Mouse (Mus musculus): Measurements from ENCODE around the gene Ccdc187. TPM values are rescaled to one million over a fixed set of nuclear protein-coding genes. Genes with fewer than 3 reads are reported as not detected.

Ccdc187 gene
- total and polyA plus RNA-seq, 3 experiments: not detected

- H3K27me3 ChIP-seq (replicated peaks): peaks cover 36% of the 10 kb centered on the region
- dilution Hi-C loops (cut with MboI; ENCODE audit: extremely low pct_ligation_motif_present, extremely low pct_unique_long_range_greater_than_20kb, low sequenced_read_pairs): no loop called here
- no peak for DNase-seq (ENCODE audit: extremely low read depth)
- H3K27ac ChIP-seq (ENCODE audit: insufficient read depth, low read depth): no peak overlapping the region
- H3K4me3 ChIP-seq (replicated peaks in 1 of 3; ENCODE audit: low read depth in 2 of 3, low read length in 2 of 3, poor library complexity in 1 of 3): no peak overlapping the region
- in situ Hi-C loops (cut with MboI; ENCODE audit: low pct_ligation_motif_present, low pct_unique_long_range_greater_than_20kb, low sequenced_read_pairs): no loop called here
- no peaks in the 10 kb centered on the region for H3K36me3 ChIP-seq (replicated peaks in 1 of 2; ENCODE audit: control insufficient read depth in 1 of 2, insufficient read depth in 1 of 2, low read length in 1 of 2)
- TF ChIP-seq CHD1 (IDR thresholded peaks at IDR 0.05; ENCODE audit: low read depth, low read length) (no peak), BHLHE40 (IDR thresholded peaks at IDR 0.05; ENCODE audit: low read depth, low read length) (no peak), NRF1 (IDR thresholded peaks at IDR 0.05; ENCODE audit: low read depth, low read length) (no peak), USF1 (IDR thresholded peaks at IDR 0.05; ENCODE audit: low read depth, low read length) (no peak)
- no peaks in the 10 kb centered on the region for H3K9me3 ChIP-seq (replicated peaks; ENCODE audit: low read length)
- no peaks in the 10 kb centered on the region for H3K79me2 ChIP-seq (replicated peaks; ENCODE audit: control insufficient read depth, extremely low read depth, insufficient read depth, poor library complexity, severe bottlenecking)
- no peak overlapping the region for H3K4me2 ChIP-seq (ENCODE audit: insufficient read depth, low read depth, poor library complexity, severe bottlenecking)
- H3K9ac ChIP-seq (ENCODE audit: insufficient read depth, low read depth): no peak overlapping the region
- H3K4me1 ChIP-seq (ENCODE audit: control insufficient read depth in 1 of 2, insufficient read depth in 2 of 2): peaks cover 0 to 3% of the 10 kb centered on the region in 2 experiments; a peak in 1 of 4 replicates
Observed at GRCm38 (mm10) chr2:26202849-26203475, 91.4 kb downstream of the Ccdc187 start.

- in situ Hi-C loops (cut with MboI; ENCODE audit: low pct_ligation_motif_present, low pct_unique_long_range_greater_than_20kb, low sequenced_read_pairs) (no loop called here), dilution Hi-C loops (cut with MboI; ENCODE audit: extremely low pct_ligation_motif_present, extremely low pct_unique_long_range_greater_than_20kb, low sequenced_read_pairs) (no loop called here)
- no peak for DNase-seq (ENCODE audit: extremely low read depth)
- no peak for TF ChIP-seq CTCF (conservative IDR thresholded peaks at IDR 0.05 in 1 of 2, IDR thresholded peaks at IDR 0.05 in 1 of 2; ENCODE audit: low read depth in 2 of 2, low read length in 2 of 2)
- no peaks in the 10 kb centered on the region for H3K36me3 ChIP-seq (replicated peaks in 1 of 2; ENCODE audit: control insufficient read depth in 1 of 2, insufficient read depth in 1 of 2, low read length in 1 of 2)
- H3K4me1 ChIP-seq (ENCODE audit: control insufficient read depth in 1 of 2, insufficient read depth in 2 of 2): peaks cover 0 to 3% of the 10 kb centered on the region in 2 experiments; a peak in 1 of 4 replicates
- H3K79me2 ChIP-seq (replicated peaks; ENCODE audit: control insufficient read depth, extremely low read depth, insufficient read depth, poor library complexity, severe bottlenecking): no peaks in the 10 kb centered on the region
- H3K9ac ChIP-seq (ENCODE audit: insufficient read depth, low read depth): no peak overlapping the region
- peaks cover 42% of the 10 kb centered on the region for H3K27me3 ChIP-seq (replicated peaks)
- H3K9me3 ChIP-seq (replicated peaks; ENCODE audit: low read length): no peaks in the 10 kb centered on the region
- H3K4me3 ChIP-seq (replicated peaks in 1 of 3; ENCODE audit: low read depth in 2 of 3, low read length in 2 of 3, poor library complexity in 1 of 3): no peak overlapping the region
- no peak overlapping the region for H3K4me2 ChIP-seq (ENCODE audit: insufficient read depth, low read depth, poor library complexity, severe bottlenecking)
- H3K27ac ChIP-seq (ENCODE audit: insufficient read depth, low read depth): no peak overlapping the region
Observed at GRCm38 (mm10) chr2:26201926-26202848, 92.2 kb downstream of the Ccdc187 start.

DNA sequence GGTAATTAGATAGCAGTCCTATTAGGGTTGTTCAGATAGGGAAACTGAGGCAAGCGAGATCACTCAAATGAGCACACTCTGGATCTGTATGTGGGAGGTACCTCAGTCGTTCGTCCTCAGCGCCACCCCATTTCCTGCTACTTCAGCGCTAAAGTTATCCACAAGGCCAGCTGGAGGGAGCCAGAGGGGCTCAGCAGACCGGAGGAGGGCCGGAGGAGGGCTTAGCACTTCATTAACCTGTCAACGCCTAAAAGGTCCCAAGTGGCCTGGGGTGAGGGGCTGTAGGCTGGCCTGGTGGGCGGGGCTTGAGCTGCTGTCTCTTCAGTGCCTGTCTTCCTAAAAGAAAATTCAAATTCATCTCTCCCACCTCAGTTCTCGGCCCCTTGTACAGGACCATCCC, 95.9 kb downstream of the Ccdc187 start:
- Histone ChIP-seq H3K4me2 (ENCODE audit: insufficient read depth, low read depth, poor library complexity, severe bottlenecking) (0 out of 2 replicates have a peak overlapping the region, but pooled peaks have one; percentile 25), H3K27ac (ENCODE audit: insufficient read depth, low read depth) (no peak overlapping the region), H3K4me3 (replicated peaks in 1 of 3; ENCODE audit: low read depth in 2 of 3, low read length in 2 of 3, poor library complexity in 1 of 3) (no peak overlapping the region), H3K9me3 (replicated peaks; ENCODE audit: low read length) (no peaks in the 10 kb centered on the region), H3K27me3 (replicated peaks) (peaks cover 57% of the 10 kb centered on the region), H3K4me1 (ENCODE audit: control insufficient read depth in 1 of 2, insufficient read depth in 2 of 2) (peaks cover 13 to 22% of the 10 kb centered on the region in 2 experiments), H3K79me2 (replicated peaks; ENCODE audit: control insufficient read depth, extremely low read depth, insufficient read depth, poor library complexity, severe bottlenecking) (no peaks in the 10 kb centered on the region), H3K36me3 (replicated peaks in 1 of 2; ENCODE audit: control insufficient read depth in 1 of 2, insufficient read depth in 1 of 2, low read length in 1 of 2) (no peaks in the 10 kb centered on the region), H3K9ac (ENCODE audit: insufficient read depth, low read depth) (no peak overlapping the region)
- TF ChIP-seq CHD2 (IDR thresholded peaks at IDR 0.05; ENCODE audit: low read length) (no peak), BHLHE40 (IDR thresholded peaks at IDR 0.05; ENCODE audit: low read depth, low read length) (no peak), USF1 (IDR thresholded peaks at IDR 0.05; ENCODE audit: low read depth, low read length) (no peak), GABPA (IDR thresholded peaks at IDR 0.05; ENCODE audit: insufficient replicate concordance, low read depth, low read length) (no peak), USF2 (conservative IDR thresholded peaks at IDR 0.05; ENCODE audit: low read depth, low read length) (no peak), MYC (IDR thresholded peaks at IDR 0.05; ENCODE audit: low read depth, low read length) (no peak), E2F4 (IDR thresholded peaks at IDR 0.05; ENCODE audit: insufficient replicate concordance, low read depth, low read length) (no peak), CTCF (conservative IDR thresholded peaks at IDR 0.05 in 1 of 2, IDR thresholded peaks at IDR 0.05 in 1 of 2; ENCODE audit: low read depth in 2 of 2, low read length in 2 of 2) (no peak), MAX (IDR thresholded peaks at IDR 0.05; ENCODE audit: low read length) (no peak), MEF2A (IDR thresholded peaks at IDR 0.05; ENCODE audit: borderline replicate concordance, low read depth, low read length) (no peak), MXI1 (IDR thresholded peaks at IDR 0.05; ENCODE audit: low read depth, low read length) (no peak), NELFE (IDR thresholded peaks at IDR 0.05; ENCODE audit: low read depth, low read length) (no peak), UBTF (IDR thresholded peaks at IDR 0.05; ENCODE audit: low read depth, low read length) (no peak), MAZ (IDR thresholded peaks at IDR 0.05; ENCODE audit: low read depth, low read length) (no peak)
- dilution Hi-C loops (cut with MboI; ENCODE audit: extremely low pct_ligation_motif_present, extremely low pct_unique_long_range_greater_than_20kb, low sequenced_read_pairs): no loop called here
- no peak for DNase-seq (ENCODE audit: extremely low read depth)
- in situ Hi-C loops (cut with MboI; ENCODE audit: low pct_ligation_motif_present, low pct_unique_long_range_greater_than_20kb, low sequenced_read_pairs): no loop called here

All from CH12.LX (cell line).